Mouse (Mus musculus) embryonic facial prominence, embryonic 13.5 days (tissue): ENCODE data around the gene Hoxd10. TPM values are rescaled to one million over a fixed set of nuclear protein-coding genes. Genes with fewer than 3 reads are reported as not detected.

Experiments used
- ATAC-seq: fragments of 200-750 bp; cut with Nextera tagmentation; 2 replicates; pipeline ENCODE4 v1.8.0; 2017; ENCODE audit warnings: low read depth; ENCODE audit not compliant: insufficient number of reproducible peaks, insufficient read depth, low FRiP score, low TSS enrichment
- H3K27ac ChIP-seq: fragments of 300-500 bp; sonication (generic); 2 replicates; pipeline ENCODE4 v1.5.1; 2015; ENCODE audit warnings: moderate library complexity, mild to moderate bottlenecking, inconsistent platforms
- H3K27me3 ChIP-seq: fragments of 300-500 bp; sonication (generic); 2 replicates; pipeline ENCODE4 v1.6.1; 2015; ENCODE audit warnings: mild to moderate bottlenecking, inconsistent platforms
- H3K36me3 ChIP-seq: fragments of 300-500 bp; sonication (generic); 2 replicates; pipeline ENCODE4 v1.6.1; 2015; ENCODE audit warnings: mild to moderate bottlenecking, inconsistent platforms
- H3K4me1 ChIP-seq: fragments of 300-500 bp; sonication (generic); 2 replicates; pipeline ENCODE4 v1.6.1; 2015; ENCODE audit warnings: inconsistent platforms
- H3K4me2 ChIP-seq: fragments of 300-500 bp; sonication (generic); 2 replicates; pipeline ENCODE4 v1.6.1; 2015; ENCODE audit warnings: moderate library complexity, mild to moderate bottlenecking, inconsistent platforms
- H3K4me3 ChIP-seq: fragments of 300-500 bp; sonication (generic); 2 replicates; pipeline ENCODE4 v1.5.1; 2015; ENCODE audit warnings: mild to moderate bottlenecking, inconsistent platforms
- H3K9ac ChIP-seq: fragments of 300-500 bp; sonication (generic); 2 replicates; pipeline ENCODE4 v1.6.1; 2015; ENCODE audit warnings: mild to moderate bottlenecking, inconsistent platforms
- H3K9me3 ChIP-seq: fragments of 300-500 bp; sonication (generic); 2 replicates; pipeline ENCODE4 v1.6.1; 2016; ENCODE audit warnings: inconsistent platforms
- WGBS: fragments of 180-500 bp; shearing (Covaris S2); methylation state at CpG from one replicate; pipeline ENCODE4 v1.1.7; 2015; ENCODE audit warnings: mixed read lengths; 5-methylcytosine and 5-hydroxymethylcytosine counted together
- polyA plus RNA-seq: library from polyadenylated mRNA; unstranded; fragments of >200 nt; fragmentation: Nextera tagmentation; extraction: Ambion mirVana; gene quantifications from 2 replicates; pipeline ENCODE4 v1.2.1, GENCODE M21; 2015

Gene Hoxd10
- polyA plus RNA-seq, 1 experiment from 2014 or later = 0.14 TPM

- no peak for ATAC-seq
- Histone ChIP-seq H3K9me3 (no peaks in the 10 kb centered on the region), H3K9ac (no peak overlapping the region), H3K27ac (no peak overlapping the region), H3K4me2 (no peak overlapping the region), H3K4me1 (peaks cover 5% of the 10 kb centered on the region), H3K27me3 (peaks cover 100% of the 10 kb centered on the region), H3K36me3 (no peaks in the 10 kb centered on the region), H3K4me3 (no peak overlapping the region)
- 14% methylated on average over 7 of the region's 7 CpGs for WGBS
These were observed 32.7 kb downstream of the Hoxd10 start for GRCm38 (mm10) chr2:74724244-74725015.

- WGBS = 4% methylated on average over 17 of the region's 17 CpGs
- Histone ChIP-seq H3K27me3 (peaks cover 98% of the 10 kb centered on the region), H3K4me2 (no peak overlapping the region), H3K9me3 (no peaks in the 10 kb centered on the region), H3K36me3 (no peaks in the 10 kb centered on the region), H3K4me3 (no peak overlapping the region), H3K27ac (no peak overlapping the region), H3K9ac (no peak overlapping the region), H3K4me1 (peaks cover 5% of the 10 kb centered on the region)
- no peak for ATAC-seq
These were observed 33.4 kb downstream of the Hoxd10 start for GRCm38 (mm10) chr2:74725171-74725570.

GRCm38 (mm10) chr2:74726551-74726950 lies 34.8 kb downstream of the Hoxd10 start, which contains the start of gene Gm28230:
Gene Gm28230 (plus strand): TSS chr2:74726728.
- Histone ChIP-seq H3K27ac (no peak within 1 kb of the TSS), H3K9ac (no peak within 1 kb of the TSS), H3K36me3 (no peaks in the 10 kb centered on the region), H3K4me2 (peak within 1 kb of the TSS; percentile 54), H3K4me3 (peak within 1 kb of the TSS; percentile 33), H3K4me1 (peaks cover 5% of the 10 kb centered on the region), H3K9me3 (no peaks in the 10 kb centered on the region), H3K27me3 (peaks cover 98% of the 10 kb centered on the region)
- 9% methylated on average over 5 of the region's 5 CpGs for WGBS
- no peak for ATAC-seq

GRCm38 (mm10) chr2:74726973-74727639 lies 35.4 kb downstream of the Hoxd10 start:
- under 1% methylated on average over 40 of the region's 43 CpGs for WGBS
- Histone ChIP-seq H3K9me3 (no peaks in the 10 kb centered on the region), H3K36me3 (no peaks in the 10 kb centered on the region), H3K27me3 (peaks cover 98% of the 10 kb centered on the region), H3K27ac (no peak overlapping the region), H3K9ac (no peak overlapping the region), H3K4me1 (peaks cover 5% of the 10 kb centered on the region), H3K4me2 (peak overlapping the region; percentile 54), H3K4me3 (peak overlapping the region; percentile 33)
- ATAC-seq = no peak

GRCm38 (mm10) chr2:74727640-74728302 lies 36.0 kb downstream of the Hoxd10 start:
- WGBS = under 1% methylated on average over 24 of the region's 25 CpGs
- peak overlapping the region; percentile 54 for H3K4me2 ChIP-seq
- H3K27ac ChIP-seq = no peak overlapping the region
- ATAC-seq = no peak
- peaks cover 8% of the 10 kb centered on the region for H3K4me1 ChIP-seq
- H3K4me3 ChIP-seq = peak overlapping the region; percentile 33
- no peaks in the 10 kb centered on the region for H3K9me3 ChIP-seq
- no peaks in the 10 kb centered on the region for H3K36me3 ChIP-seq
- peaks cover 98% of the 10 kb centered on the region for H3K27me3 ChIP-seq
- no peak overlapping the region for H3K9ac ChIP-seq

- no peak overlapping the region for H3K4me2 ChIP-seq
- H3K4me1 ChIP-seq = peaks cover 9% of the 10 kb centered on the region
- no peaks in the 10 kb centered on the region for H3K36me3 ChIP-seq
- H3K9ac ChIP-seq = no peak overlapping the region
- H3K27ac ChIP-seq = no peak overlapping the region
- WGBS = 4% methylated on average over 13 of the region's 13 CpGs
- H3K9me3 ChIP-seq = no peaks in the 10 kb centered on the region
- no peak overlapping the region for H3K4me3 ChIP-seq
- ATAC-seq = 0 out of 2 replicates have a peak, but pooled peaks have one; percentile 26
- peaks cover 98% of the 10 kb centered on the region for H3K27me3 ChIP-seq
These were observed 36.6 kb downstream of the Hoxd10 start for GRCm38 (mm10) chr2:74728303-74728680.

- Histone ChIP-seq H3K27me3 (peaks cover 98% of the 10 kb centered on the region), H3K4me1 (peaks cover 11% of the 10 kb centered on the region), H3K4me2 (no peak overlapping the region), H3K4me3 (no peak overlapping the region), H3K9me3 (no peaks in the 10 kb centered on the region), H3K9ac (no peak overlapping the region), H3K27ac (no peak overlapping the region), H3K36me3 (no peaks in the 10 kb centered on the region)
- 7% methylated on average over 8 of the region's 8 CpGs for WGBS
- no peak for ATAC-seq
These were observed 38.6 kb downstream of the Hoxd10 start for GRCm38 (mm10) chr2:74730331-74730730.

GRCm38 (mm10) chr2:74731055-74731454 lies 39.3 kb downstream of the Hoxd10 start:
- no peak overlapping the region for H3K9ac ChIP-seq
- no peak overlapping the region for H3K4me3 ChIP-seq
- H3K36me3 ChIP-seq = no peaks in the 10 kb centered on the region
- peaks cover 18% of the 10 kb centered on the region for H3K4me1 ChIP-seq
- H3K9me3 ChIP-seq = no peaks in the 10 kb centered on the region
- H3K27me3 ChIP-seq = peaks cover 98% of the 10 kb centered on the region
- no peak overlapping the region for H3K4me2 ChIP-seq
- H3K27ac ChIP-seq = no peak overlapping the region
- ATAC-seq = no peak

GRCm38 (mm10) chr2:74731799-74732512 lies 40.2 kb downstream of the Hoxd10 start:
- no peak for ATAC-seq
- H3K27ac ChIP-seq = no peak overlapping the region
- H3K27me3 ChIP-seq = peaks cover 98% of the 10 kb centered on the region
- peaks cover 22% of the 10 kb centered on the region for H3K4me1 ChIP-seq
- H3K9me3 ChIP-seq = no peaks in the 10 kb centered on the region
- no peak overlapping the region for H3K4me2 ChIP-seq
- no peaks in the 10 kb centered on the region for H3K36me3 ChIP-seq
- 6% methylated on average over 9 of the region's 9 CpGs for WGBS
- H3K9ac ChIP-seq = no peak overlapping the region
- H3K4me3 ChIP-seq = no peak overlapping the region

GRCm38 (mm10) chr2:74732513-74733316 lies 41.0 kb downstream of the Hoxd10 start:
- no peaks in the 10 kb centered on the region for H3K36me3 ChIP-seq
- no peaks in the 10 kb centered on the region for H3K9me3 ChIP-seq
- 0 out of 2 replicates have a peak overlapping the region, but pooled peaks have one; percentile 10 for H3K4me3 ChIP-seq
- H3K27me3 ChIP-seq = peaks cover 98% of the 10 kb centered on the region
- H3K9ac ChIP-seq = no peak overlapping the region
- H3K4me2 ChIP-seq = peak overlapping the region; percentile 22
- H3K4me1 ChIP-seq = peaks cover 17% of the 10 kb centered on the region
- no peak overlapping the region for H3K27ac ChIP-seq
- ATAC-seq = no peak
- 1% methylated on average over 50 of the region's 52 CpGs for WGBS

- Histone ChIP-seq H3K4me3 (no peak overlapping the region), H3K27ac (no peak overlapping the region), H3K4me1 (peaks cover 17% of the 10 kb centered on the region)
These were observed 41.6 kb downstream of the Hoxd10 start for GRCm38 (mm10) chr2:74733317-74733661.

More at GRCm38 (mm10) chr2:74733317-74733661, 41.6 kb downstream of the Hoxd10 start:
- under 1% methylated on average over 16 of the region's 16 CpGs for WGBS
- ATAC-seq = no peak
- H3K27me3 ChIP-seq = peaks cover 98% of the 10 kb centered on the region
- no peak overlapping the region for H3K4me2 ChIP-seq
- no peaks in the 10 kb centered on the region for H3K9me3 ChIP-seq
- no peaks in the 10 kb centered on the region for H3K36me3 ChIP-seq
- H3K9ac ChIP-seq = no peak overlapping the region
